Mouse (Mus musculus) bone marrow macrophage, adult 2 months (primary cell): ENCODE measurements around the gene Slit3. TPM values are rescaled to one million over a fixed set of nuclear protein-coding genes. Genes with fewer than 3 reads are reported as not detected.

Experiments used
- H3K27ac ChIP-seq: 2 replicates; pipeline ENCODE4 v1.5.1; 2012; ENCODE audit warnings: low read depth, low read length; ENCODE audit not compliant: insufficient read depth
- H3K4me1 ChIP-seq: 2 replicates; pipeline ENCODE4 v1.6.1; 2012; ENCODE audit warnings: low read length; ENCODE audit not compliant: control insufficient read depth, insufficient read depth
- H3K4me3 ChIP-seq: 2 replicates; pipeline ENCODE4 v1.5.1; 2012; ENCODE audit warnings: mild to moderate bottlenecking, low read length, moderate library complexity; ENCODE audit not compliant: insufficient read depth
- CTCF ChIP-seq: IDR thresholded peaks from 2 replicates; pipeline ENCODE4 v1.5.1; 2012; ENCODE audit warnings: low read depth, mild to moderate bottlenecking, low read length, moderate library complexity
- POLR2A ChIP-seq: IDR thresholded peaks from 2 replicates; pipeline ENCODE4 v1.6.1; 2012; ENCODE audit warnings: mild to moderate bottlenecking, low read depth, low read length, borderline replicate concordance
- polyA plus RNA-seq: library from polyadenylated mRNA; stranded (reverse); fragments of >200 nt; gene quantifications from 2 replicates; pipeline ENCODE4 v1.2.4, GENCODE M21; 2012; ENCODE audit not compliant: missing spikeins, insufficient read depth, insufficient read length

The Slit3 gene
- polyA plus RNA-seq, 1 experiment: not detected

DNA sequence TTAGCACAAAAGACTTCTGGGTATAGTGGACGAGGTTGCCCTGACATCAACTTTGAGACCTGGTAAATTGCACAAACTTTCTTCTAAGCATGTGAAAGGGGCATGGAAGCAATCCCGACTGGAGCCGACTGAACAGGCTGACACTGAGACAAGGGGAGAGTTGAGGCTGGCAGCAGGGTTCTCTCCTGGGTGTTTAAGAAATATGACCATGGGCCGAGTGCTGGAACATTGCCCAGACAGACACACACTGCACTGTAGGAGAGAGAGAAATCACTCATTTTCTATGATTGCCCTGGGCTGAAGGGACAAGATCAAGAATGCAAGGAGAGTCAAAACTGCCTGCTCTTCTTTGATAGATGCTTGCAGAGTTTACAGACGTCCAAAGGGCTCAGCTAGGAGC, 608.2 kb downstream of the Slit3 start:
- Histone ChIP-seq H3K4me3 (no peak overlapping the region), H3K4me1 (no peaks in the 10 kb centered on the region), H3K27ac (no peak overlapping the region)
- no peak for TF ChIP-seq POLR2A

- H3K4me3 ChIP-seq: no peak overlapping the region
- H3K27ac ChIP-seq: no peak overlapping the region
Measured at GRCm38 (mm10) chr11:35732366-35732765, 611.3 kb downstream of the Slit3 start.

GRCm38 (mm10) chr11:35736817-35737216, 615.8 kb downstream of the Slit3 start:
- no peak for TF ChIP-seq CTCF
- TF ChIP-seq POLR2A: no peak
- Histone ChIP-seq H3K4me1 (no peaks in the 10 kb centered on the region), H3K4me3 (no peak overlapping the region), H3K27ac (no peak overlapping the region)

More at GRCm38 (mm10) chr11:35732366-35732765, 611.3 kb downstream of the Slit3 start:
- no peaks in the 10 kb centered on the region for H3K4me1 ChIP-seq
- TF ChIP-seq CTCF (no peak), POLR2A (no peak)

- no peak overlapping the region for H3K4me3 ChIP-seq
Measured at GRCm38 (mm10) chr11:35737262-35737661, 616.2 kb downstream of the Slit3 start.

GRCm38 (mm10) chr11:35738102-35738501, 617.1 kb downstream of the Slit3 start:
- H3K4me1 ChIP-seq: no peaks in the 10 kb centered on the region
- no peak for TF ChIP-seq POLR2A
- TF ChIP-seq CTCF: no peak
- no peak overlapping the region for H3K4me3 ChIP-seq
- no peak overlapping the region for H3K27ac ChIP-seq

More at GRCm38 (mm10) chr11:35737262-35737661, 616.2 kb downstream of the Slit3 start:
- Histone ChIP-seq H3K4me1 (no peaks in the 10 kb centered on the region), H3K27ac (no peak overlapping the region)
- TF ChIP-seq POLR2A (no peak), CTCF (no peak)

DNA sequence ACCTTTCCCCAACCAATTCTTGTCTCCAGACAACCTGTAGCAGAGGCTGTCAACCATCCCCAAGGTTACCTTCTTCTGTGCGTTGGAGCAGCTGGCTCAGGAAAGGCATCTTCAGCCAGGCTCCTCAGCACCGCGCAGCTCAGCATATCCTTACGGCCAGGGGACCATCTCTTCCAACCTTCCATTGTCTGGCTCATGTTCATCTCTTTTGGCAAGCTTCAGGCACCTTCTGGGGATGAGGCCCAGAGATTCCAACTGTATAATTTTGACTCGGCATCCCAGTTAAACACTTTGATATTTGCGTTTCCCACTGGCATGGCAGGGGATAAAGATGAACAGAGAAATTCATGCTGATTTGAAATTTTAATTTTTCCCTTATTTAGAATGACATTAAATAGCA, 622.6 kb downstream of the Slit3 start:
- Histone ChIP-seq H3K4me1 (no peaks in the 10 kb centered on the region), H3K27ac (no peak overlapping the region), H3K4me3 (no peak overlapping the region)
- TF ChIP-seq CTCF: no peak
- no peak for TF ChIP-seq POLR2A

DNA sequence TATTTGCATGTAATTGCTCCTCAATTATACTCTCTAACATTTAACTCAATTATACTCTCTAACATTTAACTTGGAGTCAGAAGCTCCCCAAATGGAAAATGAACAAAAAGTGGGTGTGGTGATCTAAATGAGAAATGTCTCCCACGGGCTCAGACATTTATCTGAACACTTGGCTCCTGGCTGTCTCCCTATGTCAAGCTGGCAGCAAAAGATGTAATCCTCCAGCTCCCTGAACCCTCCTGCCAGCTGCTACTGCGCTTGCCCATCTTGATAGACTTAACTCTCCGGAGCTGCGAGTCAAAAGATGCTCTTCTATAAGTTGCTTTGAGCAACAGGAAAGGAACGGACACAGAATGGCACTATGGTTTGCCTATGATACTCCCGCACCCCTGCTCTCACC, 623.5 kb downstream of the Slit3 start:
- Histone ChIP-seq H3K4me3 (no peak overlapping the region), H3K27ac (no peak overlapping the region), H3K4me1 (no peaks in the 10 kb centered on the region)
- TF ChIP-seq POLR2A: no peak
- no peak for TF ChIP-seq CTCF

GRCm38 (mm10) chr11:35750578-35750977, 629.6 kb downstream of the Slit3 start:
- no peak overlapping the region for H3K27ac ChIP-seq
- peaks cover 9% of the 10 kb centered on the region for H3K4me1 ChIP-seq
- TF ChIP-seq POLR2A (no peak), CTCF (no peak)
- no peak overlapping the region for H3K4me3 ChIP-seq

DNA sequence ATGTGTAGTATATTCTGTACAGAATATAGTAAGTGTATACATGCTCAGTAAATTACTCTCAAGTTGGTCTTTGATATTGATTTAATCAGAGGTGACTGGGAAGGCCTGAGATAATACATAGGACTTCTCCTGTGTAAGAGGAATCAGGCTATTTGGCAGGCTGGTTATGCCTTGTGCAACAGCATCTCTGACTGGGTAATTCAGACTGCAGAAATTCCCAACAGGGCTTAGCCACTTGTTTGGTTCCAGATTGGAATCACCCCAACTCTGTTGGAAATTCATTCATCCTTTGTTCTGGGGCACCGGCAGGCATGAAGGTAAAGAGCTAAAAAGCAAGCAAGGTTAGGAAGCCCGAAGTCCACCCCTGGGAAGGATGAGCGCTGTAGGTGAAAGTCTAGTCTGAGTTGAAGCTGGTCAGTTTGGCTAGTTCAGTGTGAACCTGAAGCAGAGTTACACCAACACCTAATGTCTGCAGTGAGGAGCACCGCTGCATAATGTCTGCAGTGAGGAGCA, 633.9 kb downstream of the Slit3 start:
- H3K4me1 ChIP-seq: peaks cover 9% of the 10 kb centered on the region
- TF ChIP-seq POLR2A: no peak
- TF ChIP-seq CTCF: no peak

GRCm38 (mm10) chr11:35755546-35755945, 634.5 kb downstream of the Slit3 start:
- peaks cover 6% of the 10 kb centered on the region for H3K4me1 ChIP-seq
- no peak overlapping the region for H3K27ac ChIP-seq
- no peak overlapping the region for H3K4me3 ChIP-seq
- TF ChIP-seq CTCF: no peak
- no peak for TF ChIP-seq POLR2A

More for the DNA sequence above, 633.9 kb downstream of the Slit3 start:
- no peak overlapping the region for H3K27ac ChIP-seq
- no peak overlapping the region for H3K4me3 ChIP-seq

DNA sequence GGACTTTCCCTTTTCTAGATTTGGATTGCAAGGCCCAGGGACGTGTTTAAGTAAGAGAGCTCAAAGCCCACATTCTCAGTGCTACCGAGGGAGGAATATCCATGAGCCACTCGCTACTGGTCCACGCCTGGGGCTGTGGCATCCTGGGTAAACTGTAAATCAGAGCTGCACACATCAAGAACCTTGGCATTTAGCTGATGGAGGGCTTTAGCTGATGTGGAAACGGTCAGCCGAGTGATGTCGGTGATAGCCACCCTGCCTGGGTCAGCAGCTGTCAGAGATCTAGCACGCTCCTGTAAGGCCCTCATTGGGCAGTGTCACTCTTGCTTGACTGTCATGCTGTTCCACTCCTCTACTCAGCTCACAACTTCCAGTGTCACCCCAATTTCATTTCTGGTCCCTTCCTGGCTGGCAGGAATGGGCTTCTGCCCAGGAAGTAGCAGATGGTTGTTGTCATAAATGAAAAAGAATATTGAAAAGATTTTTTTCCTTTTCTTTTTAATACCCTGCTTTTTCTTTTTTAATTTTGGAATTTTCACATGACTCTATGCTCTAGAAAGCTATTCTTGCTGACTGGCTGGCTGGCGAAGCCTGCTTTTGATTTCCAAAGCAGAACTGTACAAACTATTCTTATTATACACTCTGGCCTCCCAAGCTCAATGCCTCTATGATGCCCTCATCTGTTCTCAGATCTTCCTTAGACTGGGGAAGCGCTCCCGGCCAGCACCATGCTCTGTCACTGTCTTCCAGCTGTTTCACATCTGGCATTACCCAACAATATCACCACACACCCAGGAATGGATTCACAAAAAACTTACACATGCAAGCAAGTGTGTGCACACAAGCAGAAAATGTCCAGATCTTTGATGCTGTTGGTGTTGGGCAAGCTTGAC, 635.6 kb downstream of the Slit3 start:
- H3K27ac ChIP-seq: no peak overlapping the region
- H3K4me1 ChIP-seq: no peaks in the 10 kb centered on the region
- TF ChIP-seq CTCF: no peak
- no peak for TF ChIP-seq POLR2A
- H3K4me3 ChIP-seq: no peak overlapping the region
